Mouse (Mus musculus): Measurements from ENCODE around the gene Gm49321. TPM values are rescaled to one million over a fixed set of nuclear protein-coding genes. Genes with fewer than 3 reads are reported as not detected.

Gene Gm49321
- total and polyA plus RNA-seq, 2 experiments from 2014 or later: 5.2 TPM; not detected in 1

GRCm38 (mm10) chr12:73958830-73959229, 21.4 kb downstream of the Gm49321 start:
- TF ChIP-seq EP300 (IDR thresholded peaks at IDR 0.05; ENCODE audit: low read depth) (no peak), CTCF (IDR thresholded peaks at IDR 0.05; ENCODE audit: low read depth) (no peak)

GRCm38 (mm10) chr12:73964291-73965281, 27.1 kb downstream of the Gm49321 start, which contains the start of gene Snapc1:
Snapc1 (plus strand) TSS chr12:73964481.
- TF ChIP-seq EP300 (IDR thresholded peaks at IDR 0.05; ENCODE audit: low read depth) (no peak), CTCF (IDR thresholded peaks at IDR 0.05; ENCODE audit: low read depth) (no peak)
- Histone ChIP-seq H3K9me3 (replicated peaks; ENCODE audit: control insufficient read depth, low read length) (no peaks in the 10 kb centered on the region), H3K27ac (ENCODE audit: low read depth) (peak within 1 kb of the TSS; percentile 71), H3K27me3 (ENCODE audit: control insufficient read depth, insufficient read depth, low read length) (no peaks in the 10 kb centered on the region), H3K4me1 (ENCODE audit: control insufficient read depth, insufficient read depth) (peaks cover 9% of the 10 kb centered on the region; the same call in 1 of the 2 replicates), H3K4me3 (ENCODE audit: low read depth, low read length) (peak within 1 kb of the TSS; percentile 87), H3K36me3 (replicated peaks; ENCODE audit: control insufficient read depth, insufficient read depth, low read length) (peaks cover 20% of the 10 kb centered on the region), H3K9ac (replicated peaks; ENCODE audit: low read depth, low read length) (peak within 1 kb of the TSS; percentile 70), H3K4me2 (ENCODE audit: low read depth, low read length) (peak within 1 kb of the TSS; percentile 69)
- ATAC-seq (ENCODE audit: insufficient read depth, low read depth) (peak; percentile 100), DNase-seq (ENCODE audit: low spot score) (peak; percentile 95)
- under 1% methylated on average over 60 of the region's 60 CpGs for WGBS

More at GRCm38 (mm10) chr12:73958830-73959229, 21.4 kb downstream of the Gm49321 start:
- Histone ChIP-seq H3K36me3 (replicated peaks; ENCODE audit: control insufficient read depth, insufficient read depth, low read length) (no peaks in the 10 kb centered on the region), H3K9me3 (replicated peaks; ENCODE audit: control insufficient read depth, low read length) (no peaks in the 10 kb centered on the region), H3K9ac (replicated peaks; ENCODE audit: low read depth, low read length) (no peak overlapping the region), H3K27me3 (ENCODE audit: control insufficient read depth, insufficient read depth, low read length) (no peaks in the 10 kb centered on the region), H3K4me1 (ENCODE audit: control insufficient read depth, insufficient read depth) (peaks cover 8% of the 10 kb centered on the region), H3K4me3 (ENCODE audit: low read depth, low read length) (no peak overlapping the region), H3K4me2 (ENCODE audit: low read depth, low read length) (no peak overlapping the region), H3K27ac (ENCODE audit: low read depth) (no peak overlapping the region)
- ATAC-seq (ENCODE audit: insufficient read depth, low read depth) (no peak), DNase-seq (ENCODE audit: low spot score) (no peak)
- WGBS: 78% methylated on average over 2 of the region's 2 CpGs

GRCm38 (mm10) chr12:73969142-73969541, 31.7 kb downstream of the Gm49321 start:
- Histone ChIP-seq H3K9me3 (replicated peaks; ENCODE audit: control insufficient read depth, low read length) (peaks cover 6% of the 10 kb centered on the region; the same call in 1 of the 2 replicates), H3K27me3 (ENCODE audit: control insufficient read depth, insufficient read depth, low read length) (no peaks in the 10 kb centered on the region), H3K4me1 (ENCODE audit: control insufficient read depth, insufficient read depth) (peaks cover 9% of the 10 kb centered on the region; the same call in 1 of the 2 replicates), H3K9ac (replicated peaks; ENCODE audit: low read depth, low read length) (no peak overlapping the region), H3K4me2 (ENCODE audit: low read depth, low read length) (no peak overlapping the region), H3K27ac (ENCODE audit: low read depth) (no peak overlapping the region), H3K4me3 (ENCODE audit: low read depth, low read length) (no peak overlapping the region), H3K36me3 (replicated peaks; ENCODE audit: control insufficient read depth, insufficient read depth, low read length) (peaks cover 59% of the 10 kb centered on the region)
- no peak for DNase-seq (ENCODE audit: low spot score)
- WGBS: 96% methylated on average over 8 of the region's 8 CpGs
- TF ChIP-seq CTCF (IDR thresholded peaks at IDR 0.05; ENCODE audit: low read depth): no peak
- no peak for TF ChIP-seq EP300 (IDR thresholded peaks at IDR 0.05; ENCODE audit: low read depth)
- ATAC-seq (ENCODE audit: insufficient read depth, low read depth): no peak

GRCm38 (mm10) chr12:73974584-73974983, 37.1 kb downstream of the Gm49321 start:
- WGBS: 77% methylated on average over 6 of the region's 6 CpGs
- H3K27ac ChIP-seq (ENCODE audit: low read depth): no peak overlapping the region
- H3K4me2 ChIP-seq (ENCODE audit: low read depth, low read length): no peak overlapping the region
- peaks cover 6% of the 10 kb centered on the region; the same call in 1 of the 2 replicates for H3K9me3 ChIP-seq (replicated peaks; ENCODE audit: control insufficient read depth, low read length)
- no peaks in the 10 kb centered on the region for H3K27me3 ChIP-seq (ENCODE audit: control insufficient read depth, insufficient read depth, low read length)
- H3K4me1 ChIP-seq (ENCODE audit: control insufficient read depth, insufficient read depth): no peaks in the 10 kb centered on the region
- H3K36me3 ChIP-seq (replicated peaks; ENCODE audit: control insufficient read depth, insufficient read depth, low read length): peaks cover 90% of the 10 kb centered on the region
- ATAC-seq (ENCODE audit: insufficient read depth, low read depth) (no peak), DNase-seq (ENCODE audit: low spot score) (no peak)
- no peak for TF ChIP-seq EP300 (IDR thresholded peaks at IDR 0.05; ENCODE audit: low read depth)
- no peak for TF ChIP-seq CTCF (IDR thresholded peaks at IDR 0.05; ENCODE audit: low read depth)
- H3K4me3 ChIP-seq (ENCODE audit: low read depth, low read length): no peak overlapping the region
- H3K9ac ChIP-seq (replicated peaks; ENCODE audit: low read depth, low read length): no peak overlapping the region

GRCm38 (mm10) chr12:73978144-73978543, 40.7 kb downstream of the Gm49321 start:
- Histone ChIP-seq H3K27ac (ENCODE audit: low read depth) (no peak overlapping the region), H3K4me1 (ENCODE audit: control insufficient read depth, insufficient read depth) (no peaks in the 10 kb centered on the region), H3K4me3 (ENCODE audit: low read depth, low read length) (no peak overlapping the region), H3K4me2 (ENCODE audit: low read depth, low read length) (no peak overlapping the region), H3K36me3 (replicated peaks; ENCODE audit: control insufficient read depth, insufficient read depth, low read length) (peaks cover 76% of the 10 kb centered on the region), H3K9me3 (replicated peaks; ENCODE audit: control insufficient read depth, low read length) (no peaks in the 10 kb centered on the region), H3K27me3 (ENCODE audit: control insufficient read depth, insufficient read depth, low read length) (no peaks in the 10 kb centered on the region), H3K9ac (replicated peaks; ENCODE audit: low read depth, low read length) (no peak overlapping the region)
- WGBS: 78% methylated on average over 3 of the region's 3 CpGs
- DNase-seq (ENCODE audit: low spot score) (no peak), ATAC-seq (ENCODE audit: insufficient read depth, low read depth) (no peak)
- TF ChIP-seq EP300 (IDR thresholded peaks at IDR 0.05; ENCODE audit: low read depth): no peak
- no peak for TF ChIP-seq CTCF (IDR thresholded peaks at IDR 0.05; ENCODE audit: low read depth)
